Mouse (Mus musculus): Measurements from ENCODE around the gene Dcaf5.

GRCm38 (mm10) chr12:80453506-80453905 lies 17.1 kb upstream of the Dcaf5 start:
- TF ChIP-seq POLR2A (IDR thresholded peaks at IDR 0.05; ENCODE audit: low read depth, low read length) (no peak), CTCF (conservative IDR thresholded peaks at IDR 0.05; ENCODE audit: insufficient read depth, insufficient read length, low read depth, low read length) (no peak)

Data from kidney, adult 2 months (tissue).